Mouse (Mus musculus) thymus, postnatal 10 days (tissue): ENCODE measurements at regions not wholly inside any gene's neighbourhood (a gene's known extent, or its start where the extent isn't known, plus 50 kb on each side); places are given as distances from the start of the nearest gene placed in this dataset.

Source experiments
- DNase-seq, 2 experiments: peaks; one replicate each; pipeline ENCODE4 v3.0.0; 2021; ENCODE audit warnings: low spot score in 2 of 2

DNA sequence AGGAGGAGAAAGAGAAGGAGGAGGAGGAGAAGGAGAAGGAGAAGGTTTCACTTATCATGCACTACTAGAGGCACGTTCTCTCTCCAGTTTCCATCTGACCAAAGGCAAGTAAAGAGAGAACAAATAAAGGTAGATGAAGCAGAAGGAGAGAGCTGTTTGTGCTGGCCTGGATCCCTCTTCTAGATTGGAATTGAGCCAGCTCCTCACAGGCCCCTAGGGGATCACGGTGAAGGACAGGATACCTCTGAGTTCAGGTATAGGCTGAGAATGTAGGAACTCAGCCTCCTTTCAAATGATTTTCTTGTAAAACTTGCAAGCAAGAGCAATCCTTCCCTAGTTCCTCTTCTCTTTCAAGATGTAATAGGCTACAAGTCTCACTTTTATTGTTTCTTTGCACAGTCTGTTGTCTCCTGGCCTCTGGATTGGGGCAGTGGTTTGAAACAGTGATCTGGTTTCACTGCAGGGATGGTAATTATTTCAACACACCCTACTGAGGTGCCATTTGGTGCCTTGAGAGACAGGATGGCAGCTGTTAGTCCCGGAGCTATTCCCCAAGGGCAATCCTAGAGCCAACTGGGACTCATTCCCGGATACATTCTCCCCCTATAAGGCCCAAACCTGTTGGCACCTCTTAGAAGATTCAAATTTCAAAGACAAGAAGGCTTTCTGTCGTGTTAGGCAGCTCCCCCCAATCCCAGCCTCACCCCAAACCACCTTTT is 134.8 kb downstream of the Gm9817 start:
- DNase-seq, result no peak

DNA sequence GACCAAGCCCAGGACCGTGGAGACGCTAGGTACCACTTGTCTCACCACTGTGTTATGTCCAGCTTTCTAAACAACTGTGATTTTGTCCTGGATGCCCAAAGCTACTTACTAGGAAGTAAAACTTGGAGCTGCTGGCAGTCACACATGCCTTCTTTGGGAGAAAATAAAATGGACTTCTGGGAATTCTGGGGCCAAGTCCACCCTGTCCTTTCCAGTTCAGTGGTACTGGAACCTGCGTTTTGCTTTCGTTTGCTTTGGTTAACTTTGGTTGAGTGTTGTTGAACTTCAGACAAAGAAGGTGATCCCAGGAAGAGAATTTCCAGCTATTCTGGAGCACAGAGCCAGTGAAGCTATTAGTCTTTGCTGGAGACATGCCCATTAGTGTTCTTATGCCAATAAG is 139.8 kb downstream of the Gm9817 start:
- no peak for DNase-seq

DNA sequence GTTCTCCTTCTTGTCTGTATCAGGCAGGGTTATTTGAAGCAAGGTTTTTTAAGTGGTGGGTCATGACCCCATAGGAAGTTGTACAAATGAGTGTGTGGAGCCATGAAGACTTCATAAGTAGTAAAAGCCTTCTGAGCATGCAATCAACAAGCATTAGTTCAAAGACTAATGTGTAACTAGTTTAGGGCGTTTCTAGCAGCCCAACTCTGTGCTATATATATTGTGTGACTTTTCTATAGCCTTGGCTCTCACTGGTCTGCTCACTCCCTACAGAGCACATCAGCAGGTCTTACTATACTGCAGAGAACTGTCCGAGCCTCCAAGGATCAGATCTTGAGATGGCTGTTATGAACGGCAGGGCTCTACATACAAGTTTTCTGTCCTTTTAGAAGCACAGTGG is 141.2 kb downstream of the Gm9817 start:
- DNase-seq, result no peak

DNA sequence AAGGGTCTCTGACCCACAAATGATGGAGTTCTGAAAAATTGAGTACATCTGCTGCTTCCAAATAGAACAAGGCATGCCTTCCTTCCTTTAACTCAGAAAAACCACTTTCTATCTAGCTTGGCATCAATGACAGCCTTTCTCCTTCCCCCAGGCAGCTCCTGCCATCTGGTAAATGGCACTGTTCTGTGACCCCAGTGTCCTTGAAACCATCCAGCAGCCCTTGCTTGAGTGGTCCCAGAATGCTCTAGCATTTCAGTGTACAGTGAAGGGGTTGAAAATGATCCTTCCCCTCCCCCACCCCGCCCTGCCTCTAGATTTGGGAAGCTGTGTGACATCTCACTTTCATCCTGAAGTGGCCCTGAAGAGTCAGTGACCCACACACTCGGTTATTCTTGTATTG is 152.3 kb downstream of the Gm9817 start:
- no peak for DNase-seq

DNA sequence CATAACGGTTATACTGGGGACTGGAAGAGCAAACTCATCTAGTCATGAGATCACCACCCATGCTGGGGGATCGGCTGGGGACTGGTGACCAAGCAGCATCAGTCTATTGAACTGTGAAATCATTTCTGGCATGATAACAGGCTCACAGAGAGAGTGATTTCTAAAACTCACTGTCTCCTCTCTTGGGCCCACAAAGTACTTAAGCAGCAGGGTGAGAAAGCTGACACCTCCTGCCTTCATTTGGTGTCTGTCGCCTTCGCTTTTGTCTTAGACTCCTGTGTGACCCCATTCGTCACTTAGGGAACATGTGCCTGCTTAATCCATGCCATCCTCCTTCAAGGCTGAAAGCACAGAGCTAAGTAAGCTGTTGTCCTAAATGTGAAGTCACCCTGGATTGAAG is 154.3 kb upstream of the Mylip start:
- no peak for DNase-seq

DNA sequence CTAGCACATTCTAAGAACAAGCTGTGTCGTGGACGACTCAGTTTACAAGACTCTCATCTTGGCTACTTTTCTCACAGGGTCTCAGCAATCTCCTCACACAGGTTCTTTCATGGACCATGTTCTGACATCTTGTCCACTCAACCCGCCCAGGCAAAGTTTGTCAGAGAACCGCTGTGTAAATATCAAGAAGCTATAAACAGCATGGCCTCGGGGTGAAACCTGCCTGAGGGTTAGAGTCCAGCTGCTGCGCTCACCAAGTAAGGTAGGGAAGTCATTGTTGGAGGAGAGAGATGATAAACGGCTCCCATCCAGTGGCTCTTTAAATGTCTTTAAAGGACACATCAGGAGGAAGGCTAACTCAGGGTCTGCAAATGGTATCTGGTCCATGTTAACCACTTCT is 151.3 kb upstream of the Mylip start:
- DNase-seq, result no peak

DNA sequence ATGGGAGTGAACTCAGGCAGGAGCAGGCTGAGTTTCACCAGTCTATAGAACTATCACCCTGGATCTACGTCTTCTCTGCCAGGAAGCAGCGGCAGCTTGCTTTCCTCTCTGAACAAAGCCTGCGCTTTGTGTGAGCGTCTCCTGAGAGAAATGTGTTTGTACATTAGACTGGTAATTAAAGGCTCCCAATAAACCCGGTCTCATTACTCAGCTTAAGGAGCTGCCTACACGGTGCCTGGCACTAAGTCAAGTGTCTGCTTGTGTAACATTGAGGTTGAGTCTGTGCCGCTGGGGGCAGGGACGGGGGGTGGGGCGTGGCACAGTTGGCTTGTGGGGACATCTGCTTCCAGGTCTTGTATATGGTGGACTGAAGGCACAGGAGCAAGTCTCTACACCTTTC is 150.4 kb upstream of the Mylip start:
- no peak for DNase-seq

DNA sequence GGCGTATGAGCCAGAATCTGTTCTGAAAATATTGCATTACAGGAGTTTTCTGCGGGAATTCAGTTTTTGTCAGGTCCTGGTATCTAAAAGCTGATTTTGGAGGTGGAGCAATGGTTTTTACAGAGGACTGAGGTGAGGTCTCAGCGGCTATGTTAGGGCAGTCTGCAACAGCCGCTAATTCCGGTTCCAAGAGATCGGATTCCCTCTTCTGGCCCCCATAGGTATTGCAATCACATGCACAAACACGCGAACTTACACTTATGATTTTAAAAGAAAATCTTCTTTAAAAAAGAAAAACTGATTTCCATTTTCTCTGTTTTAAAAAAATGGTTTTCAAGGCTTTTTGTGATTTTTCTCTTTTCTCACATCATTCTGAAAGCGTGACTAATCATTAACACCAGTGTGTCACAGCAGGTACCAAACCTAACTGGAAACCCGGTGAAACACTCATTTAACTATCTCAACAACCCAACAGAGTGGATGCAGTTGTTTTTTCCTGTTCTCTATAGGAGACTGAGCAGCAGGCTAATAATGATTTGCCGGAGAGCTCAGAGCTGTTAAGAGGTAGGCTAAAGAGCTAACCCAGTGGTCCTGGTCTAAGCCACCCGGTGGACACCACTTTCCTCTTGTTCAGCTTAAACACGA is 149.4 kb upstream of the Mylip start:
- no peak for DNase-seq

DNA sequence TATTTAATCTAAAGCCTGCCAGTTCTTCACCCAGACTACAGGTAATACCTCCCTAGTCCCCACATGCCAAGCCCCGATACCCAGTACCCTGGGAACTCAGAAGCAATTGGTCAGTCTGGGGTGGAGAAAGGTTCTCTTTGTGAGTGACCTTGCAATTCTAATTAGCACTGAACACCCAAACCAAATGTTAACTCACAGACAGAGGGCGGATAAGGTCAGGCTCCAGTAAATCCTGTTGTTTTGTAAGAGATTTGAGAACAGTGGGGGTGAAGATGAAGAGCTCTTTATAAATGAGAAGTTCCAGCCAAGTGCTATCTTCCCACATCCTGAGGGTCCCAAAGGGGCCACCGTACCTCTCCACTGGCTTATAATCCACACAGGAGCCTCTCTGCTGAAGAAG is 147.3 kb upstream of the Mylip start:
- no peak for DNase-seq

DNA sequence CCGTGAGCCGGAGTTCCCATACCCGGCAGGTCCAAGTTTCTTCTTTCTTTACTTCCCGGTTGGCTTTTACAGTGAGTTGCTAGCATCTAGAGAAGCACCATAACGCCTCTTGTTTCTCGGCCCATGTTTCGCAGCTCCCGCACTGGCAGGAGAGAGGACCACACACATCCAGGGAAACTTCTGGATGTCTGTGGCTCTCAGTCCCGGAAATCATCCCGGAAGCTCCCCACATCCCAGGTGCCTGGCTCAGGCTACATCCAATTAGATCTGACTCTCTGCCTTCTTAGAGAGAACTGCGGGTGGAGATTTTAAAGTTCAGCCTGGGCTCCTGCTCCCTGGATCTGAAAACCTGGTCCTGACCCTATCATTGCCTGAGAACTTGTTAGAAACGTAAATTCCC is 146.8 kb upstream of the Mylip start:
- DNase-seq, result no peak

DNA sequence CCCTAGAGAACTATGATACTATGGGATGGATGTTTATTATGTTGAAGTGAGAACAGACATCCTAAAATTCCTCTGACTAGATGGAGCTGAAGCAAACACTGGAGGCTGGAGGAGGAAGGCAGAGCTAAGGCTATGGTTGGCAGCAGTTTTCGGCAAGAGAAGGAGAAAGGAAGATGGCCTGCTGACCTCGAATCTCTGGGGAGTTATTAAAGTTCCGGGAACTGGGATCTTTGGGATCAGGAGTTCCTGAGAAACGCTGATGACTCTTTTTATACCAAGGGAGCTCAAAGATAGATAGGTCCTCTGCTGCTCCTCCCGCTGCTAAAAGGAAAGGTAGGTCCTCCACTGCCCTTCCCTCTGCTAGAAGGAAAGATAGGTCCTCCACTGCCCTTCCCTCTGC is 143.9 kb upstream of the Mylip start:
- no peak for DNase-seq

DNA sequence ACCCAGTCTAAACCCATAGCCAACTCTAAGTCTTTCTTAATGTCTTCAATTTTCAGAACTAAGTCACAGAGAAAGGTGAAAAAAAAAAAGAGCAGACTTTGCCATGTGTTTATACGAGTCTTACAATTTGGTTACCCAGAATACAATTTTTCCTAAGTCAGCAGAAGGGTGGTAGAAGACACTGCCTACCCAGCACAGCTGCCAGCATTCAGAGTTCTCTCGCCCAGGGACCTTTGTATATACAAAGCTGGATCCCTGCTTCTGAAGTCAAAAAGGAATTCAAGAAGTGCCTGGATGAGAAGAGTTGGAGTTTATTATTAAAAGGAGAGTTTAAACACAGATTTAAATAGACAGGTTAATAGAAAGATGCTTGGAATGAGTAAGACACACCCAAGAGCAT is 143.2 kb upstream of the Mylip start:
- no peak for DNase-seq

DNA sequence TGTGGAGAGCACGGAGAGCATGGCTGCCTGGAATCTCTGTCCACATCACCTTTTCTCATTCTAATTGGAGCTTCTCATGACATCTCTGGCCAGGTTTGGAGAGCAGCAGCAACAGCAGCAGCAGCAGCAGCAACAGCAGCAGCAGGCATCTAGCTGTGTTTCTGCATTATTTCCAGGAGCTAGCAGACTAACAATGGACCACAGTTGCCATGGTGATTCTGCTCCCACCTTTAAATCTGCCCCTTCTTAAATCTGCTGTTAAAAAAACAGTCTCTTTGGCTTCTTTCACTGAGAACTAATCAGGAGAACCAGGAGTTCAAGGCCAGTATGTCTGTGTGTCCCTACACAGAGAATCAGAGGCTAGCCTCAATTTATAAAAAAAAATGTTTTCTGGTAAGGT is 139.5 kb upstream of the Mylip start:
- no peak for DNase-seq

DNA sequence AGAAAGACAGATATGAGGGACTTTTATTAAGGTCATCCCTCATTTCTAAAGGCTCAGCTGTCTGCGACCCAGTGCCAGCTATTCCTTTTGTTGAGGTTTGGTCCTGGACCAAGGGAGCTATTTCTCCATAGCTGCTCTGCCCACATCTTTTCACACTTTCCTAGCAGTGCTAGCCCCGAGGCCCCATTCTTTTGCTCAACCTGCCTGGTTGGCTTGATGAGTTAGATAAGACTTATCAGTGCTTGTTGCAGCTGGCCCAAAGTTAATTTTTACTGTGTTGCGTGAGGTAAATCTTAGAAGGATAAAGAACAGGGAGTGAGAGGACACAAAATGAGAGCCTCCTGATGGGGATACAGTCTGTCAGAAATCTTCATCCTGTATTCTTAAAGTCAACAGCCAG is 138.5 kb upstream of the Mylip start:
- DNase-seq, result no peak

DNA sequence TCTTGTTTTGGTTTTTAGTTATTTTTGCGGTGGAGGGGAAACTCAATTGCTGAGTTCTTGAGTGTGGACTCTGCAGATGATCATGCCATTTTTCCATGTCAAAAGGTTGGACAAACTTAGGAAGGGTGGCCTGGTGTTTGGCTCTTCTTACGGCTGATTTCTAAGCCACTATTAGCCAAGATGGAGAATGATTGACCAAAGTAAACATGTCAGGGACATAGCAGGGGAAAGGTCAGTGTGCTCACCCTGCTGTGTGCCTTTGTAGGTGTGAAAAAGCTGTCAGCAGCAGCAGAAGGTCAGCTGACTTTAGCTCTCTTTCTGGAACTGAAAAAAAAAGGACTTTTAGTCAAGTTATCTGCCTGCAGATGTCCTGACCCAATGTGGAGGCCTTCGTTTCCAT is 137.4 kb upstream of the Mylip start:
- no peak for DNase-seq

DNA sequence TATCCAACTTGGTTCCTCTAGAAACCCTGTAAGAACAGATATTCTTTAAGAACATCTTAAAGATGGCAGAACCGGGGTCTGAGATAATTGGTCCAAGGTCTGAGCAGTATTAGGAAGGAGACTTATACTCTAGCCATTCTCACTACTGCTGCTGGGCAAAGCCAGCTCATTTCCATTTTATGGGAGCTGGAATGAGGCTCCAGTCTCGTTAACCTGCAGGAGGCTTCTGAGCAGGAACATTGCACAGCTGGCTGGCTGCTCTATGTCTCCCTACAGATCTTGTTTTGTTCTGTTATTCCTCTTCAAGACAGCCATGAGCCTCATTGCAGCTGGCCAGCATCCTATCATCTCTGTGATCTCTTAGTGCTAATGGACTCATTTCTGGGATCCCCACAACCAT is 136.3 kb upstream of the Mylip start:
- DNase-seq, result no peak

DNA sequence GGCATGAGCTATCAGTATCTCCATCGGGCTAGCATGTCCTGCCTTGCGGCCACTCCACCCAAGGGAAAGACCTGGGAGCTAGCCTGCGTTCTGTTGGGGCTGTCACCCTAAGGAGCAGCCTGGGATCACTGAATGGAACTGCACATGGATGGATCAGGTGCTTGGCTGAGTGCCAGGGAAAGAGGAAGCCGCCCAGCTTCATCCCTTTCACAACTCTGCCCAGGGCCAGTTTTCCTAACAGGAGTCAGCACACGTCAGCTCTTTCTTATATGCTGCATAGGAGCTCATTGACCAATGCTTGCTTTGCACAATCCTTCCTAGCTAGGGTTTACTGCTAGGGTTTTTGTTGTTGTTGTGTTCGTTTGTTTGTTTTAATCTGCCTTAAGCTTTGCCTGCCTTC is 134.3 kb upstream of the Mylip start:
- DNase-seq, result no peak

DNA sequence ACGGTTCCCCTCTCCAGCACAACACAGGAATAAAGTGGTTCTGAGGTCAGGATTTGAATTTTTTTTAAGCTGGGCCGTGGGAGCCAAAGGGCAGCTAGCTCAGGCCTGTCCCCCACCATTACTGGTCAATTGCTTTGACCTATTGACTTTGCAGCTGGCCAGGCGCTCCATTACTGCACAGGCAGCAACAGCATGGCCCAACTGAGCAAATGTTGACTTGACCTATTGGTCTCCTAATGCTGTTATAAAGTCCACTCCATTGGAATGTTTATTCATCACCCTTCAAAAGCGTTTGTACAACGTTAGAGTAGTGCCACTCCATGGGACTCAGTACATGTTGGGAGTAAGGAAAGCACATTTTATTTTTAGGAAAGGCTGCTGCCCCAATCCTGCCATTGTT is 127.5 kb upstream of the Mylip start:
- DNase-seq, result no peak

DNA sequence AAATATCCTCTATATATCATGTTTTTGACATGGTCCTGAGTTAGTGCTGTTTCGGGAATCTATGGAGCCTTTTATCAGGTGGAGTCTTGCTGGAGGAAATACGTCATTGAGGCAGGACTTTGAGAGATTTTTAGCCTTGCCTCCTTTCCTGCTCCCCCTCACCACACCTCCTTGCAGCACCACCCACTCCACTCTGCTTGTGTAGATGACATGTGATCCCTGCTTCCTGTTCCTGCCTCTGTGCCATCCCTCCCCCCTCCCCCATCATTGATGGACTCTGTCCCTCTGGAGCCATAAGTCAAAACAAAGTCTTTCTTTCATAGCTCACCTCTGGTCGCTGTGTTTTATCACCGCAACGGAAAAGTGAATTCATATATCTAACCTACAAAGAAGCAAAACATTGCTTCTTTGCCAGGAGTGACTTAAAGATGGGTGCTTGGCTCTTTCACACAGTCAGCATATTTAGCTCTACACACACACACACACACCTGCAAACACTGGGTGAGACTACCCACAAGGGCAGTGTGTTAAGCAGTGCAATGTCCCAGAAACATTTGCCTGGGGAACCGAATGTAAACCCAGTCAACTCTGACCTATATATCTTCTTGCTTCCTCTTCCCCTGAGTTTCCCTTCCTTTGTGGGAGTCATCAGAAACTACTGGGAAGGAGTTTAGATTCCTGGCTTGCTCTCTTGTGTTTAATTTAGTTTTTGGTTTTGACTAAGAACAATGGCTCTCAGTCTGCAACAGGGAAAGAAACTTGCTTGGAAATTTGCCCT is 123.1 kb upstream of the Mylip start:
- no peak for DNase-seq

DNA sequence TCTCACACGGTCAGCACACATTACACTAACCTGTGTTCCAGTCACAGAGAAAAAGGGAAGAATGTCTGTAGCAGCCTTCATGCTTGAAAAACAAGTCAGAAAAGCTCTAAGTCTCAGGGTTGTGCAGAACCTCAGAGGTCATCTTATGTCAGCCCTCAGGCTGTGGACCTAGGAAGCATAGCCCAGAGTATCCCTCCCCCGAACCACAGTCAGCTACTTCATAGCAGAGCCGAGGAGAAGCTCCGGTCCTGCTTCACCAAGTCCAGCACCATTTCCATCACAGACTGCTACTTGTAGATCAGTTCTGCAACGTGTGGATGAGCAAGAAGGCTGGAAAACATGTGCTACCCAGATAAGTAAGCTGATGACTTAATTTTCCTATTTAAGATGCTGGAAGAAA is 122.1 kb upstream of the Mylip start:
- no peak for DNase-seq

DNA sequence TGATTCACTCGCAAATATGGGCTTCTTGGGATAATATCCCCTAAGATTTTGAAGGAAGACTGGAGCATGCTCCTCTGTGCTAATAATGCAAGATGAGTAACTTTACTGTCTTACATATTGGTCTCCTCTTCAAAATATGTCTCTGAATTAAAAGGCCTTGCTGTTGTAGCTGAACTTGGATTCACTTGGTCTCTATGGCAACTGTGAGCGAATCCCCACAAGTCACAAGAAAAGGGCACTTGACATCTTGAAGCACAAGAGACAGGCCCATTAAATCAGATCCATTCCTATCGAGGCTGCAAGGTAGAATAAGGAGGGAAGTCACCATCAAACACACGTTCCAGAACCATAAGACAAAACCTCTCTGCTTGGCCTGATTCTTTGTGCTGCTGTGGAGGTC is 121.6 kb upstream of the Mylip start:
- DNase-seq, result no peak

DNA sequence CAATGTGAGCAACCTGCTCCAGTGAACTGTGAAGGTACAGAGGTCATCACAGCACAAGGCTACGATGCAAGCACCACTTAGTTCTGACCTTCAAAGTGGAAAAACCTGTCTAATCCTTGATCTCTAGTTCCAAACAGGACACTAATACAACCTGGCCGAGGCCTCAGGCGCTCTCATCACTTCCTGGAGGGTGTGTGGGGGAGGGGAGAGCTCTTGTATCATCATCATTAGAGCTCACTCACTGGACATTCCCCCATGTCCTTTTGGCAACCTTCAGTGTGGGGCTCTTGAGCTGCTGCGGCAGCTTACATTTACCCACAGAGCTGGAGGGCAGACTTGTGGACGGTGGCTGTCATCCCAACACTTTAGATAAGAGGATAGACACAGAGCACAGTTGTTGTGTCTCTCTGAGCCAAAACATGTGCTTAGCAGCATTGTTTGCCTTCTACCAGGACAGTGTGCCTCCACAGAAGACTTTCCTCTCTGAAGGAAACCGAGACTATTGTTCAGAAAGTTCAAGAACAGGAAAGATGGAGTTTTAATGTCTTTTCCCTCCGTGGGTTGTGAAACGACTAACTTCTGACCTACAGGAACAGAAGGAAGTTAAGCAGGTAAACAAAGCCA is 115.2 kb upstream of the Mylip start:
- no peak for DNase-seq

DNA sequence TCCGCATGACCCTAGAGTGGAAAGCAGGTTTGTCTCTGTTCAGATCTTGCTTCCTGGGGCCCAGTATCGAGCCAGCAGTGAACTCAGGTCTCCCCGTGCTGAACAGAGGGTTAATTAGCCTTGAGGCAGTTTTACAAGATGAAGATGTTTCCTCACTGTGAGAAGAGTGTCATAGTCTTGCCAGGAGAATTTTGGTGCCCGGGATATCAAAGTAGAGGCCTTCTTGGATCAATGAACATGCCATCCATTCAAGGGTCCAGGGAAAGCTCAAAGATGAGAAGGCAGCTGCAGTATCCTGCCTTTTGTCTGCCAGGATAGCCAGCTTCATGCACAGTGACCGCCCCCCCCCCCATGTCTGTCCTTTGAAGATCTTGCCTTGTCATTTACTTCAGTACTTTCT is 114.2 kb upstream of the Mylip start:
- DNase-seq, result no peak
